Mouse (Mus musculus) kidney, postnatal 10 days (tissue): ENCODE data around the gene Rilpl1.
"Not testable (repeated sequence)": the region's sequence is repeated elsewhere in the genome, so short reads cannot be mapped to it uniquely, and the experiment has no call there.

ENCODE experiments used
- DNase-seq: peaks from one replicate; pipeline ENCODE4 v3.0.0; 2021; ENCODE audit warnings: mixed read lengths

Rilpl1 gene

DNA sequence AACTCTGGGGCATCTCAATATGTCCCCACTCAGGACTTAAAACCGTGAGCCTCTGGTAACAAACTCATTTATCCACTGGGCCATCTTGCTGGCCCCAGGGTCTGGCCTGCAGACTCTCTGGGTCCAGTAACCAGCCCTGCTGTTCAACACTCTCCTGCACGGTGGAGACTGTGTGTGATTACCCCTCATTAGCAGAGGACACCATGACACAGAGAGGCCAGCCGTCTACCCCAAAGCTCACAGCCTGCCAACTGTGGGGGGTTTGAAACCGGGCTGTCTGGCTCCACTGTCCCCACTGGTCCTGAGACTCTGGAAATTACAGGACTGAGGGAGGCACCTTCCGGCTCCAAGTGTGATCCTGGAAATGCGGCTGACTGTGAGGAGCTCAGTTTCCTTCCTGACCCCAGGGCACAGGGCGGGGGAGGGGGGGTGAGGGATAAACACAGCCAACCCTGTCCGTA is 2.0 kb downstream of the Rilpl1 start:
- peak; percentile 69 for DNase-seq

DNA sequence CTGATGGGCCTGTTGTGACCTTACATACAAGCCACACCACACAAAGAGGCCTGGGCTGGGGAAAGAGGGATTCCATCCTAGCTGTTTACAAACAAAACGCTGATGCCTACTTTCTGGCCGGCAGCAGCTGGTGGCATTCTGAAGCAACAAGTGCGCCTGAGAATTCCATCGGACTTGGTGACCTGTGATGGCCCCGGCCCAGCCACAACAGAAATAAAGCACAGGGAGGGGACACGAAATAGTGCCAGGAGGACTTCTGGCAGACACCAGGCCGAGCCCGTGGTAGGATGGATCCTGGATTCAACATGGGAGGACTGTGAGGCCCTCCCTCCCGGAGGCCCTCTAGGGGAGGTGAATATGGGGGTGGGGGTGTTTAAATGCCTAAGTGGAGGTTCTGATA is 2.4 kb downstream of the Rilpl1 start:
- peak; percentile 51 for DNase-seq

DNA sequence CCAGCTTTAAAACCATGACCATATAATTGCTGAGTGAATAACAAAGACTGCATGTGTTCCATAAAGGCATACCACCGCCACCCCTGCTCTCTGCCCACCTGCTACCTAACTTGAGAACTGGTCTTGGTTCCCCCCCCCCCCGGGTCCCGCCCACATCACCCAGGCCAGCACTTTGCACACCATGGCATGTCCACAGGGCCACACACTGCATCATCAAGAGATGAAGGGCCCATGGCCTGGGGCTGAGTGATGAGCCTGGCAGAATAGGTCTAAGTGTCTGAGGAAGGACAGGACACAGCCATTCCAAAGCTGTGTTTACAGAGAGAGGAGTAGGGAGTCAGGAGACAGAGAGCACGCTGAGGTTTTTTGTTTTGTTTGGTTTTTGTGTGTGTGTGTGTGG is 2.8 kb downstream of the Rilpl1 start:
- no peak for DNase-seq

DNA sequence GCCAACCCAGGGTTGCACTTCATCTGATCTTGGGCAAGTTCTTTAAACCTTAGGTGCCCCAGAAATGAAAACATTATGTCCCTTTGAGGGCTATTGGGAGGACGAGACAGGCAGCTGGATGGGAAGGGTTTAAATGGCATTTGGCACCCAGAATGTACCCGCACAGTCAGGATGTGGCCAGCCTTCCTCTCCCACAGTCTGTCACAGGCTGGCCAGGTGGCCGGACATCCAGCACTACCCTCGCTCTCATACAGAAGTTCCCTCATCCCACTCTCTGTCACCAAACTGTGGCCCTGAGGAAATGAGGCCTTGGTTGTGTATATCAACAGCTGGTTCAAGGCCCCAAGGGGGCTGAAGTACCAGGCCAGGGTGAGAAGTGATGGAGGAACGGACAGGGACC is 6.2 kb downstream of the Rilpl1 start:
- no peak for DNase-seq

DNA sequence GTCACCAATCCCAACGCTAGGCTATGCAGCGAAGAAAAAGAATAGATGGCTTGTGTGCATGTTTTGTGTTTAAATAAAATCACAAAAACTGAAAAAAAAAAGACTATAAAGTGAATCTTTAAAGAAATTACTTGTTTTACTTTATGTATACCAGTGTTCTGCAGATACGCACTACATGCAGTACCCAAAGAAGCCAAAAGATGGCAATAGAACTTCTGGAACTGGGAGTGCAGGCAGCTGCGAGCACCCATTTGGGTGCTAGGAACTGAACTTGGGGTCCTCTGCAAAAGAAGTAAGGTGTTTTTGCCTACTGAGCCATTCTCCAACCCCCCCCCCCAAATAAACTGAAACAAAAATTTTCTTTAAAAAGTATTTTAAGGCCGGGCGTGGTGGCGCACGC is 8.2 kb downstream of the Rilpl1 start:
- no peak for DNase-seq

DNA sequence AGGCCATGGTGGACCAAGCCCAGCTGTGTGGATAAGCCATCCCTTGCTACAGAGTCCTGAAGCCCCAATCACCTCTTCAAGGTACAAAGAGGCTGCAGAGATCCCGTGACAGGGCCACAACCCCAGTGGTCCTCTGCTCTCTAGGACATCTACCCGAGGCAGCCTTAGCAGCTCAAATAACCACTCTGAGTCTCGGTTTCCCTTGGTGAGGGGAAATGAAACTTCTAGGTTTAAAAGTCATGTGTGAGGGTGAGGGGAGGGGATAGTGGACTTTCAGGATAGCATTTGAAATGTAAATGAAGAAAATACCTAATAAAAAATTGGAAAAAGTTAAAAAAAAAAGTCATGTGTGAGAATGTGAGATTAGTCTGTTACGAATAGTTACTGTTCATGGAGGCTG is 9.6 kb downstream of the Rilpl1 start:
- DNase-seq = no peak

DNA sequence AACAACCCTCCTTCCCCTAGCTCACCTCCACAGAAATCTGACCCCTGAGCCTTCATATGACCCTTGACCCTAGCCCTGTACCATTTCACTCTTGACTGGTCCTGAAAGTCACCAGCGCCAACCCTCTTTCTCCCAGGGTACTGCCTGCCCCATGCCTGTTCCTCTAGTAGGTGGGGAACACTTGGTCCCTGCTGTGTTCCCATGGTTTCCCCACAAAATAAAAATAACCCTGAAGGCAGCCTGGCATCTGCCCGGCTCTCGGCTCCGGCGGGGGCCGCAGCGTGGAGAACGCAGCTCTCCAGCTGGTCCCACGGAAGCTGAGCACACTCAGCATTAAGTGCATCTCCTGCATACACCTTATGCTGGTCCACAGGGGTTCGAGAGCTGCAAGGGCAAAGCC is 12.5 kb downstream of the Rilpl1 start:
- DNase-seq = no peak

DNA sequence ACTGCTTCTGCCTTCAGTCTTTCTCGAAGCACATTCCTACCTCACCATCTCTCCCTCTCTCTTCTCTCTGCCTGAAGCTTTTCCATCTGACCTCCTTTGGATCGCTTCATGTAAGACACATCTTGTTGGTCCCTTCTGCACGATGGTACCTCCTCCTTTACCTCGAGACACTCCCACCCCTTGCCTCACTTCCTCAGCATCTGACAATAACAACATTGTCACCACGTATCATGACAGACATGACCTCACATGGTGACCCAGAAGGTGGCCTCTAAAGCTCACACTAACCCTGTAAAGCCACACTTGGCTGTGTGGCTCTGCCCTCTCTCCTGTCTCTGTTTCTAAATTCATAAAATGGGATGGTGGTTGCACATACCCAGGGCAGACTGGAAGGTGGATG is 15.4 kb downstream of the Rilpl1 start:
- DNase-seq = no peak

DNA sequence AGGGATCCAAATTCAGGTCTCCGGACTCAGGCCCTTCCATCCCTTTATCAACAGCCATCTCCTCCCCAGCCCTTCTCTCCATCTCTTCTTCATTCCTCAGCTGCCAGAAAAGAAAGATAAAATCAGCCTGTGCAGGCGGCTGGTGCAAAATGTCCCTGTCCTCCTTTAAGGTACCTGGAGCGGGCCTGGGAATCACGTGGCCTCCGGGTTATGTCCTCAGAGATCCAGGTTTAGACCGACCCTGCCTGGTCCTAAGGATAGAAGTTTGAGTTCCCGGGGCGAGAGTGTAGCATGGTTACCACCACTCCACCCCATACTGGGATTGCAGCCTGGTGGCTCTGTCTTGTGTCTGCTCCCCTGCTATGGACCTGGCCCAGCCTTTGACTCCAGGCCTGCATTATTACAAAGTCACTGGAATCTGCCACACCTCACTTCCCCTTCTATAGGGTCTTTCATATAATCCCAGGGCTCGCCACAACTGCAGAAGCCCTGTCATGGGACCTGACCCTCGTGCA is 20.6 kb downstream of the Rilpl1 start:
- DNase-seq = no peak

DNA sequence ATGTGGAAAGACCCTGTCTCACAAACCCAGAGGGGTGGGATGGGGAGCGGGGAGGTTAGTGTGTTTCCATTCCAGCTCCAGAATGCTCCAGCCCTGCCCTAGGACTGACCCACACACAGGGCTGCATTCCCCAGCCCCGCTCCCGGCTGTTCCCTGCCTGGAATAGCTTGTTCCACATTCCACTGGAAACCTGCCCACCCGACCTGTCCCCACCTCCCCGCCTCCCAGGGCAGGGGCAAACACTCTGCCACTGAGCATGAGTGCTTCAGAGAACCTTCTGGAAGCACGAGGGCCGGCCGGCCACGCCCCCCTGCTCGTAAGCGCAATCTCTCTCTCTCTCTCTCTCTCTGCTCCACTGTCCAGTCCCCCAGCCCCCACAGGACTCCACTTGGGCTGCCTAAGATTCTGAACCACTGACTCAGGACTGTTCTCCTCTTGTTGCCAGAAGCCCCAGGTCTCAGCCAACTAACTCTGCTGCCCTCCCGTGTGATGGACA is 21.4 kb downstream of the Rilpl1 start:
- peak; percentile 82 for DNase-seq

DNA sequence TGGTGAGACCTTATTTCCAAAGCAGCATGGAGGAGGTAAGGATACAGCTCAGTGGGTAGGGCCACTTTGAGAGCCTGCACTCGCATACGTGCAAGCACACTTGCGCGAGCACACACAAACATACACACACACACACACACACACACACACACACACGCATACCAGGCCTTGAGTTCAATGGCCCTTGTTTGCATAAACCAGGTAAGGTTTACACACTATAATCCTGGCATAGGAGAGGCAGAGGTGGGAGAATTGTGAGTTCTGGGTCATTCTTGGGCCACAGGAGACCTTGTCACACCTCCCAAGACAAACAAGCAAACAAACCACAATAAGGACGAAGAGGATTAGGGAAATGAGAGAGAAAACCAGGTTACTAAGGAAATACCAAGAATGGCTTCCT is 22.0 kb downstream of the Rilpl1 start:
- DNase-seq = no peak

DNA sequence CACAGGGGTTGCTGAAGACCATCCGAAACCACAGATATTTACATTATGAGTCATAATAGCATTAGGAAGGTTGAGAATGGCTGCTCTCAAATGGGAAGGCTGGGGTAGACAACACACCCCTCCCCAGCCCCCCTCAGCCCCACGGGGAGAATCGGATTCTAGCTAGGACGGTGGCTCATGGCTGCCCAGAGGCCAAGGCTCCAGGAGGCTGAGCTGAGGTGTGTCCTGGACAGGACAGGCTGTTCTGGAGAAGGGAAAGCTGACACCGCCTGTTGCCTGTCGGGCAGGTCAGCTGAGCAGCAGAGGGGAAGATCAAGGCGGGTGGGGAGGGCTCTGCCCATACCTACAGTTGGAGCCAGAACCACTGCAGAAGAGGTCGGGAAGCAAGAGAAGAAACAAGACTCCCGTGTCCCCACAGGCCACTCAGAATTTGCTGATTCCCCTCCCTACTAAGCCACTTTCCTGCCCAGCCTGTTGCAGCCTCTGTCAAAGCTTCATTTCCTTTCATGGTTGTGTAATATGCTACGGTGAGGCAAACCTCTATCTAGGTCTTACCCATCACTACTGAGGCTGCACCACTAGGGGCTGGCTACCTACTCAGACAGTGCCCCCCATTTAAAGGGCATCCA is 24.3 kb downstream of the Rilpl1 start:
- no peak for DNase-seq

DNA sequence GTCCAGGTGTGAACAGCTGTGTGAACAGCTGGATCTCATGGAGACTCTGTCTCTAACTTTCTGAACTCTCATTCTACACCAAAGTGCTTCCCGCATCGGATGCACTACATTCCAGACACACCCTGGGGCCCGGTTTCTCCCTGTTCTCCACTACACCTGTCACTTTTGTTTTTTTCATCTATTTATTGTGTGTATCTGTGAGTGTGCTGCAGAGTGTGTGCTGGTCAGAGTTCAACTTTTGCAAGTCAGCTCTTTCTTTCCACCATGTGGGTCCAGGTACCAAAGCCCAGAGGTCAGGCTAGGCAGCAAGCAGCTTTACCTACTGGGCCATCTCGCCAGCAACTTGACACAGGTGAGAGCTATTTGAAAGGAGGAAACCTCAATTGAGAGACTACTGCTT is 26.0 kb downstream of the Rilpl1 start:
- DNase-seq = no peak

DNA sequence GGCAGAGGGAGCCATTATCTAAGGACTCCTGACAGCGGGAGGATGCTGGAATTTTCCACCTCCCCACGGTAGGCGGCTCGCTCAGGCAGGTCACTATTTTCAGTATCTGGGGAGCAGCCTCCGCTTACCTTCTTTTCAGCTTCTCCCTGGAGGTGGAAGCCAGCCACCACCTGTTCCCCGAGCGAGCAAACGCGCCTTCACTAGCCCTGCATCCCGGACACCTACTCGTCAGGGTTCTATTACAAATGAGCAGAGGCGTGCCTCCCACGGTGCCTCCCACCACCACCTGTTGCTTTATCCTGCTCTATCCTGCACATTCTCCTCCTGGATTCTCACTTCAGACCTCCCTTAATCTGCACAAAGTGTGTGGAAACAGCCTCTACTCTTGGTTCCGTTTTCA is 27.4 kb downstream of the Rilpl1 start:
- DNase-seq = no peak

DNA sequence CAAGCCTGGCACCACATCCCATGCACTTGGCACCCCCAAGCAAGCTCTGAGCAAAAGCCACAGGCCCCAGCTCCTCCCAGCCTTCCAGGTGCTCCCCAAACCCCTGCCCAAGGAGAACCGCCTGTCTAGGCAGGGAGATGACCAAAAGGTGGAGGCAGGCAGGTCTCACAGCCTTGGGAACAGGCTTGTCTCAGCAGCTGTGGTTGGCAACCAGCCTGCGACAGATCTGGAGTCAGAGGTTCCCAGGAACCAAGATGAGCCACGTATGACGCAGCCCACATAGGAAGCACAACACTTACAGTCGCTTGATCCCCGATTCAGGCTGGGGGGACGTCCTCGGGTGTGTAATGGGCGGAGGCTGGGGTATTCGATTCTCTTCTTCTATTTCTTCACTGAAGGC is 29.6 kb downstream of the Rilpl1 start:
- no peak for DNase-seq

DNA sequence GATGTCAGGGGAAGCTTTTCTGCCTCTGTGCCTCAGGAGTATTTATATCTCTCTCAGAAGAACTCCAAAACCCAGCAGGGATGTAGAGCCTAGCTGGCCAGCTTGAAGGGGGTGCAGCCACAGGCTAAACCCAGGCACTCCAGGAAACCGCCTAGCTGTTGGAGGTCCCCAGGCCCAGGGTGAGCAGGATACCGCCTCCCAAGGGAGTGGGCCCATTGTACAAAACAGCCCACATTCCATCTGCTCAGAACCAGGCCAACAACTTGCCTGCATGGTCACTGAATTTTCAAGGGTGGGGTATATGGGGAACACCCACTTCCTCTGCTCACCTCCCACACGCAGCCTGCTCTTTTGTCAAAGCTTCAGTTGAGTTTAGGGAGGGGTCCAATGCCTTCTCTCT is 30.6 kb downstream of the Rilpl1 start:
- no peak for DNase-seq

DNA sequence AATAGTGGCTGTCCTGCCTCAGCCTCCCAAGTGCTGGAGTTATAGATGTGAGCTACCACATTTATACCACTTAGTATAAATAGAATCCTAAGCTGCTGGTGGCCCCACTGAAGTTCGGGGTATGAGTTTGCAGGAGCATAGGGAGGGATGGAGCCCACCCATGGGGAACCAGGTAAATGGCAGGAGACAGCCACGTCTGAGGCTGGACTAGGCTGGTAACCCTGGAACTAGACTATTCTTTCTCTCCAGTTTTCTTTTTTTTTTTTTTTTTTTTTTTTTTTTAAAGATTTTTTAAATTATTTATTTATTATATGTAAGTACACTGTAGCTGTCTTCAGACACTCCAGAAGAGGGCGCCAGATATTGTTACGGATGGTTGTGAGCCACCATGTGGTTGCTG is 31.2 kb downstream of the Rilpl1 start:
- not testable (repeated sequence) for DNase-seq

DNA sequence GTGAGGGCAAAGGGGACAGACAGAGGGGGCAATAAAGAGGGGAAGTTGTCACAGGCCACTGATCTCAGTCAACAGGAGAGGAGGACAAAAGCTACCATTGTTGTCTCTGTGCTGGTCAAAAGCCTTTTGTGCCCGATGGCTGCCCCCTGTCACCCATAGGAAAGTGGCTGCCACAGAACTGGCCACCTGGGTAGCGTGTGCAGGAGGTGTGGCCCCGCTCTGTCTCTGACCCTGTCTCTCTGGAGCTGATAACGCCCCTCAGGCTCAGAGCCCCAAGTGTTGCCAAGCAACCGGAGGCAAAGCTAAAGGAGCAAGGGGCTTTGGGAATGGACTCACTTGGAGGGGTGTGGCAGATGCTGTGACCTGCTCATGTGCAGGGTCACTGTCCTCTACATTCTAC is 32.2 kb downstream of the Rilpl1 start:
- no peak for DNase-seq

DNA sequence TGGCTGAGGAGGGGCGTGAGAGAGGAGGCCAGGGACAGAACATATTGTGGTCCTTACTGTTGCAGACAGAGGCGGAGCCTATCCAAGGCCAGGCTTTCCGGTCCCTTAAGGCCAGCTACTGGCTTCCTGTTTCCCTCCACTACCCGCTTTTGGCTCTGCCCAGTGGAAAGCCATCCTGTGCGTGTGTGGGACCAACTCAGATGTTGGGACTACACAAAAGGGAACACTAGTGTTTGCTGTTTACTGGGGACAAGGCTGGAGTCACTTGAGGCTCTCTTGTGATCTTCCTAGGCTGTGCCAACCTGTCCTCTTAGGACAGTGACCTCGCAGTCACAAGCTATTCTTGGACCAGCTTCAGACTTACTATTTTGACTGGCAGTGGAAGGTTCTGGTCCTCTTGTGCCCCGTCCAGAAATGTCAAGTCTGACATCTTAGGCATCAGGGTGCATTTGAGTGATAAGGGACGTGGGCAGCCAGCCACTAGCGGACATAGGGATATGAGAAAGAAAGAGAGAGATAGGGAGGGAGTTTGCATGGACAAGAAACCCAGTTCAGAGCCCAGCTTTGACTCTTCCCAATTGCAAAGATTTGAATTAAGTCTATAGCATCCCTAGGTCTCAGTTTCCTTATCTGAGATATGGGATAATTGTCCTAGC is 32.8 kb downstream of the Rilpl1 start:
- DNase-seq = peak; percentile 65

DNA sequence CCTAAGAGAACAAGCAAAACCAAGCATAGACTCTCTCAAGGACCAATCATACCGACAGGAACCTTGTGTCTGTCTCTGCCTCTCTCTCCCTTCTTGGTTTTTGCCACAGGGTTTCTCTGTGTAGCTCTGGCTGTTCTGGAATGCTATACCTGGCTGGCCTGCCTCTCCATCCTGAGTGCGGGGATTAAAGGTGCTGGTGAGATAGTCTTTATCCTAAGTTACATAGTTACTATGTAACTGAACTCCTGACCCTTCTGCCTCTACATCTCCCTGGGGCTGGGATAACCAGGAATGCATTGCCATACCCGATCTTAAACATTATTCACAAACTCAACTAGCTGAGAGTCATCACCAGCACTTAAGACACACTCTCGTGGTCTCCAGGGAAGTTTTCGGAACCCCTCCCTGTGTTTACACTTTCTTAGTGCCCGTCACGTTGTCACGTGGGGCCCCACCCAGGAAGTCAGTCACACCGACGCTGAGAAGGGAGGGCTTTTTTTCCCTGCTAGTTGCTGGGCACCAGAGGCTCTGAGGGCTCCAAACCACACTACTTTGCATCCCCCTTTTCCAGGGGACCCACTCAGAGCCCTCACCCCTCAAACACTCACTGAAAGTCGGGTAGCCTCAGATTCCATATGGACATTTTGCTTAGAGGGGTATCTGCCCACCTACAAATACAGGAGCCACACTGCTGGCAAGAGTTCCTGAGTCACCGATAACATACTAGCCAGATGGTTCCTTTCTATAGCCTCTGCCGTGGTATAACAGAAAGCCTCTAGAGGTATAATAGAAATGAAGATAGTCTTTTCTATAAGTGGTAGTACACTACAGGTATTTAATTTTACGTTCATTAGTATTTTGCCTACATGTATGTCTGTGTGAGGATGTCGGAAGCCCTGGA is 34.3 kb downstream of the Rilpl1 start:
- DNase-seq = no peak

DNA sequence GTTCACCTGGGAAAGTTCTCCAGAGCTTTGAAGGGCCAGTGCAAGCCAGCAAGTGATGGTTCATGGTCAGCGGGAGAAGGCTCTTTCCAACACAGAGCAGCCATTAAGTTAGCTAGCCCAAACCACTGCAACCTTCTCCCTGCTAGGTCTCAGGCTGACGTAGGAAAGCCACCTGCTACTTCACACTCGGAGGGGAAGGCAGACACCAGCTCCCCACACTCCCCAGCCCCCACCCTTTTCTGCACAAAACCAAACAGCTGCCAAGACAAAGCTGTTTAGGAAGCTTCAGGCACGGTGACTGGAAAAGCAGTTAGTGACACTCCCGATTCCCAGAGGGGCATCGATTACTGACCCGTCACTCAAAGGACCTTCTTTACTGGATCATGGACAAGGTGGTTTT is 35.6 kb downstream of the Rilpl1 start:
- no peak for DNase-seq

DNA sequence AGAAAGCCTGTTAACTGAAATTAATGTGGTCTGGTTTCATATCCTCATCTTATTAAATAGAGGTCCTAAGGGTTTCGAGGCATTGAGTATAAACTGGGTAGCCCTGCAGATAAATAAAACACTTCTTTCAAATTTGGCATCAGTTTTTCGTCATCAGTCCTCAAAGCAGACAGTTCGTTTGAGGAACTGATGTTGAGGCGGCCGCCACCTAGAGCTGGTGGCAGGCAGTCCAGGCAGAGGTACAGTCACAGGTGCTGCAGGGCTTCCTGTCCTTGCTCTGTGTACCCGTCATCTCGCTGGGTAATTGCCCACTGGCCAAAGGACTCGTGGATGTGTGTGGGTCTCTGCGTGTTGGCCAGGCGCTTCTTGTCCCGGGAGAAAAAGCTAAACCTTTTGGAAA is 37.7 kb downstream of the Rilpl1 start:
- DNase-seq = no peak

DNA sequence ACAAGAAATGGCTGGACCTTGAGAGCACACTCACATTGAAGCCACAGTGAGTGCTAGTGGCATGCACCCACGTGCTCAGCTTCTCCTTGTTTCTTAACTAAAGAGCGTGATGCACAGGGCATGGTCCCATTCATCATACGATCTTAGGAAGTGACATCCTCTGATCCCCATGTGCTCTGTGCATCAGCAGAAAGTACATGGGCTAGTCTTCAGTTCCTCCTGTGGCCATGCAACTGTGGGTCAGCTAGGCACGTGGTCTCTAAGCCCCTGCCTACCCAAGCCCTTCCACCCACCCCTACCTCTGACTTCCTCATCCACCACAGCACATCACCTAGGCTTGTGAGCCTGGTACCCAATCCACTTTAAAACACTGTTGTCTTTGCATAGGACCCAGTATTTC is 38.6 kb downstream of the Rilpl1 start:
- no peak for DNase-seq

DNA sequence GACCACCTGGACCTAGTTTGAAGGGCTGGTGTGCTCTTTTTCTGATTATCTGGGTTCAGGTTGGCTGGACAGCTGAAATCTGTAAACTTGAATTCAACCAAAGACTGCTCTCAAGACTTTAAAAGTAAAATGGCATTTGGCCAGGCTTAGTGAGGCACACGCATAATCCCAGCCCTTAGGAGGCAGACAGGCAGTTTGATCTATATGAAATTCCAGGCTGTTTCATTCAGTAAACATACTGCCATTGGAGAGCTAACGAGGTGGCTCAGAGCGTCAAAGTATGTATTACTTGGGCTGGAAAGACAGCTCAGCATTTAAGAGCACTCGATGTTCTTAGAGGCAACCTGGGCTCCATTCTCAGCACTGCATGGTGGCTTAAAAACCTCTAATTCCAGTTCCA is 39.5 kb downstream of the Rilpl1 start:
- DNase-seq = no peak
